Mouse (Mus musculus): ENCODE results near the gene Kif13a. TPM values are rescaled to one million over a fixed set of nuclear protein-coding genes. Genes with fewer than 3 reads are reported as not detected.

Gene Kif13a
- polyA plus RNA-seq, 1 experiment from 2014 or later, result 13.5 TPM

GRCm38 (mm10) chr13:46752566-46753229 is 177.0 kb downstream of the Kif13a start:
- peak; percentile 39 for DNase-seq (ENCODE audit: low spot score)
- WGBS, result 60% methylated on average over 13 of the region's 13 CpGs
- Histone ChIP-seq H3K27me3 (ENCODE audit: control insufficient read depth, insufficient read depth, low read length) (no peaks in the 10 kb centered on the region), H3K27ac (replicated peaks) (0 out of 2 replicates have a peak overlapping the region, but pooled peaks have one; percentile 5), H3K9ac (ENCODE audit: low read length) (no peak overlapping the region), H3K4me3 (ENCODE audit: low read depth, low read length) (no peak overlapping the region), H3K4me2 (replicated peaks; ENCODE audit: low read depth) (no peak overlapping the region), H3K36me3 (ENCODE audit: control insufficient read depth, insufficient read depth, low read length) (peaks cover 12% of the 10 kb centered on the region; the same call in 1 of the 2 replicates), H3K4me1 (replicated peaks; ENCODE audit: control insufficient read depth, insufficient read depth) (no peaks in the 10 kb centered on the region), H3K9me3 (ENCODE audit: control insufficient read depth, low read length) (no peaks in the 10 kb centered on the region)
- TF ChIP-seq CTCF (IDR thresholded peaks at IDR 0.05; ENCODE audit: low read depth) (no peak), EP300 (optimal IDR thresholded peaks at IDR 0.05) (no peak)
- peak; percentile 86 for ATAC-seq (ENCODE audit: low FRiP score, low TSS enrichment)

- peaks cover 12% of the 10 kb centered on the region; the same call in 1 of the 2 replicates for H3K36me3 ChIP-seq (ENCODE audit: control insufficient read depth, insufficient read depth, low read length)
- H3K27ac ChIP-seq (replicated peaks), result no peak overlapping the region
- H3K9me3 ChIP-seq (ENCODE audit: control insufficient read depth, low read length), result no peaks in the 10 kb centered on the region
- DNase-seq (ENCODE audit: low spot score), result no peak
- TF ChIP-seq EP300 (optimal IDR thresholded peaks at IDR 0.05), result no peak
- TF ChIP-seq CTCF (IDR thresholded peaks at IDR 0.05; ENCODE audit: low read depth), result no peak
- no peaks in the 10 kb centered on the region for H3K27me3 ChIP-seq (ENCODE audit: control insufficient read depth, insufficient read depth, low read length)
- no peak overlapping the region for H3K9ac ChIP-seq (ENCODE audit: low read length)
- 73% methylated on average over 5 of the region's 5 CpGs for WGBS
- ATAC-seq (ENCODE audit: low FRiP score, low TSS enrichment), result no peak
- H3K4me1 ChIP-seq (replicated peaks; ENCODE audit: control insufficient read depth, insufficient read depth), result no peaks in the 10 kb centered on the region
- no peak overlapping the region for H3K4me3 ChIP-seq (ENCODE audit: low read depth, low read length)
- H3K4me2 ChIP-seq (replicated peaks; ENCODE audit: low read depth), result no peak overlapping the region
These were observed 181.4 kb downstream of the Kif13a start for GRCm38 (mm10) chr13:46748138-46748873.

GRCm38 (mm10) chr13:46743821-46744220 is 185.8 kb downstream of the Kif13a start:
- Histone ChIP-seq H3K4me1 (replicated peaks; ENCODE audit: control insufficient read depth, insufficient read depth) (no peaks in the 10 kb centered on the region), H3K4me2 (replicated peaks; ENCODE audit: low read depth) (no peak overlapping the region), H3K4me3 (ENCODE audit: low read depth, low read length) (no peak overlapping the region), H3K27ac (replicated peaks) (no peak overlapping the region), H3K36me3 (ENCODE audit: control insufficient read depth, insufficient read depth, low read length) (no peaks in the 10 kb centered on the region), H3K9ac (ENCODE audit: low read length) (no peak overlapping the region), H3K9me3 (ENCODE audit: control insufficient read depth, low read length) (no peaks in the 10 kb centered on the region), H3K27me3 (ENCODE audit: control insufficient read depth, insufficient read depth, low read length) (no peaks in the 10 kb centered on the region)
- no peak for TF ChIP-seq CTCF (IDR thresholded peaks at IDR 0.05; ENCODE audit: low read depth)
- TF ChIP-seq EP300 (optimal IDR thresholded peaks at IDR 0.05), result no peak
- 73% methylated on average over 8 of the region's 8 CpGs for WGBS
- no peak for DNase-seq (ENCODE audit: low spot score)
- ATAC-seq (ENCODE audit: low FRiP score, low TSS enrichment), result no peak

GRCm38 (mm10) chr13:46742367-46742766 is 187.3 kb downstream of the Kif13a start:
- no peak overlapping the region for H3K27ac ChIP-seq (replicated peaks)
- H3K4me2 ChIP-seq (replicated peaks; ENCODE audit: low read depth), result no peak overlapping the region
- no peak for DNase-seq (ENCODE audit: low spot score)
- 53% methylated on average over 2 of the region's 2 CpGs for WGBS
- H3K9me3 ChIP-seq (ENCODE audit: control insufficient read depth, low read length), result no peaks in the 10 kb centered on the region
- no peak for TF ChIP-seq EP300 (optimal IDR thresholded peaks at IDR 0.05)
- no peak for TF ChIP-seq CTCF (IDR thresholded peaks at IDR 0.05; ENCODE audit: low read depth)
- H3K36me3 ChIP-seq (ENCODE audit: control insufficient read depth, insufficient read depth, low read length), result no peaks in the 10 kb centered on the region
- H3K9ac ChIP-seq (ENCODE audit: low read length), result no peak overlapping the region
- no peaks in the 10 kb centered on the region for H3K27me3 ChIP-seq (ENCODE audit: control insufficient read depth, insufficient read depth, low read length)
- H3K4me3 ChIP-seq (ENCODE audit: low read depth, low read length), result no peak overlapping the region
- peak; percentile 60; the same call in 1 of the 2 replicates for ATAC-seq (ENCODE audit: low FRiP score, low TSS enrichment)
- H3K4me1 ChIP-seq (replicated peaks; ENCODE audit: control insufficient read depth, insufficient read depth), result no peaks in the 10 kb centered on the region

GRCm38 (mm10) chr13:46739426-46739825 is 190.2 kb downstream of the Kif13a start:
- no peak overlapping the region for H3K4me3 ChIP-seq (ENCODE audit: low read depth, low read length)
- H3K9ac ChIP-seq (ENCODE audit: low read length), result no peak overlapping the region
- no peak for DNase-seq (ENCODE audit: low spot score)
- H3K27me3 ChIP-seq (ENCODE audit: control insufficient read depth, insufficient read depth, low read length), result no peaks in the 10 kb centered on the region
- TF ChIP-seq CTCF (IDR thresholded peaks at IDR 0.05; ENCODE audit: low read depth), result no peak
- TF ChIP-seq EP300 (optimal IDR thresholded peaks at IDR 0.05), result no peak
- H3K4me2 ChIP-seq (replicated peaks; ENCODE audit: low read depth), result no peak overlapping the region
- no peak overlapping the region for H3K27ac ChIP-seq (replicated peaks)
- 75% methylated on average over 7 of the region's 7 CpGs for WGBS
- no peaks in the 10 kb centered on the region for H3K36me3 ChIP-seq (ENCODE audit: control insufficient read depth, insufficient read depth, low read length)
- no peak for ATAC-seq (ENCODE audit: low FRiP score, low TSS enrichment)
- no peaks in the 10 kb centered on the region for H3K4me1 ChIP-seq (replicated peaks; ENCODE audit: control insufficient read depth, insufficient read depth)
- no peaks in the 10 kb centered on the region for H3K9me3 ChIP-seq (ENCODE audit: control insufficient read depth, low read length)

- TF ChIP-seq CTCF (IDR thresholded peaks at IDR 0.05; ENCODE audit: low read depth), result no peak
- TF ChIP-seq EP300 (optimal IDR thresholded peaks at IDR 0.05), result no peak
- DNase-seq (ENCODE audit: low spot score), result no peak
- no peaks in the 10 kb centered on the region for H3K9me3 ChIP-seq (ENCODE audit: control insufficient read depth, low read length)
- no peak overlapping the region for H3K4me3 ChIP-seq (ENCODE audit: low read depth, low read length)
- no peak overlapping the region for H3K9ac ChIP-seq (ENCODE audit: low read length)
- H3K27me3 ChIP-seq (ENCODE audit: control insufficient read depth, insufficient read depth, low read length), result no peaks in the 10 kb centered on the region
- no peak overlapping the region for H3K27ac ChIP-seq (replicated peaks)
- no peak overlapping the region for H3K4me2 ChIP-seq (replicated peaks; ENCODE audit: low read depth)
- H3K36me3 ChIP-seq (ENCODE audit: control insufficient read depth, insufficient read depth, low read length), result no peaks in the 10 kb centered on the region
- ATAC-seq (ENCODE audit: low FRiP score, low TSS enrichment), result no peak
- no peaks in the 10 kb centered on the region for H3K4me1 ChIP-seq (replicated peaks; ENCODE audit: control insufficient read depth, insufficient read depth)
- WGBS, result 80% methylated on average over 4 of the region's 4 CpGs
These were observed 192.2 kb downstream of the Kif13a start for GRCm38 (mm10) chr13:46737482-46737881.
